Mouse (Mus musculus) monocyte, adult 5-6 weeks (primary cell): Measurements from ENCODE around the gene Ttc8. TPM values are rescaled to one million over a fixed set of nuclear protein-coding genes. Genes with fewer than 3 reads are reported as not detected.
"Not testable (repeated sequence)": the region's sequence is repeated elsewhere in the genome, so short reads cannot be mapped to it uniquely, and the experiment has no call there.

Experiments
- ATAC-seq: fragments of 153-309, 156-312 bp; replicated peaks from 2 replicates; pipeline ENCODE4 v1.8.0; 2017; ENCODE audit warnings: mild to moderate bottlenecking; ENCODE audit not compliant: low TSS enrichment, insufficient number of reproducible peaks, severe bottlenecking, poor library complexity, low FRiP score
- total RNA-seq: library from RNA; stranded (forward); fragments of 200-1000, 200-491, 200-594 nt; gene quantifications from 3 replicates; pipeline ENCODE4 v1.2.3, GENCODE M21; 2017

The Ttc8 gene
- 1.3 to 5.2 TPM in 2 of 3 replicates, not detected in the other for total RNA-seq

GRCm38 (mm10) chr12:98920194-98920991 lies at the start of gene Ttc8:
TSS of gene Ttc8 (plus strand) at chr12:98920574.
- peak; percentile 73 for ATAC-seq

GRCm38 (mm10) chr12:98872836-98873235 lies 47.5 kb upstream of the Ttc8 start:
- ATAC-seq, result no peak

- ATAC-seq, result no peak
Measured at GRCm38 (mm10) chr12:98875216-98875615, 45.2 kb upstream of the Ttc8 start.

- ATAC-seq, result no peak
Measured at GRCm38 (mm10) chr12:98878693-98879092, 41.7 kb upstream of the Ttc8 start.

GRCm38 (mm10) chr12:98881796-98882195 lies 38.6 kb upstream of the Ttc8 start:
- no peak for ATAC-seq

- no peak for ATAC-seq
Measured at GRCm38 (mm10) chr12:98884515-98884914, 35.9 kb upstream of the Ttc8 start.

GRCm38 (mm10) chr12:98896761-98897160 lies 23.6 kb upstream of the Ttc8 start:
- ATAC-seq, result no peak

GRCm38 (mm10) chr12:98899676-98900075 lies 20.7 kb upstream of the Ttc8 start:
- ATAC-seq, result no peak

GRCm38 (mm10) chr12:98900341-98900880 lies 20.0 kb upstream of the Ttc8 start:
- peak; percentile 14; the same call in 1 of the 2 replicates for ATAC-seq

- peak; percentile 65 for ATAC-seq
Measured at GRCm38 (mm10) chr12:98900881-98901801, 19.2 kb upstream of the Ttc8 start, which contains the start of gene Eml5. TSS of gene Eml5 (minus strand) at chr12:98901484.

GRCm38 (mm10) chr12:98905466-98905865 lies 14.9 kb upstream of the Ttc8 start:
- no peak for ATAC-seq

- ATAC-seq, result no peak
Measured at GRCm38 (mm10) chr12:98910096-98910495, 10.3 kb upstream of the Ttc8 start.

- no peak for ATAC-seq
Measured at GRCm38 (mm10) chr12:98931174-98931573, 10.8 kb downstream of the Ttc8 start.

GRCm38 (mm10) chr12:98932441-98932840 lies 12.1 kb downstream of the Ttc8 start:
- no peak for ATAC-seq

GRCm38 (mm10) chr12:98932856-98933255 lies 12.5 kb downstream of the Ttc8 start:
- ATAC-seq, result no peak

GRCm38 (mm10) chr12:98951295-98951694 lies 30.9 kb downstream of the Ttc8 start:
- ATAC-seq, result not testable (repeated sequence)

GRCm38 (mm10) chr12:98956951-98957350 lies 36.6 kb downstream of the Ttc8 start:
- ATAC-seq, result no peak

- ATAC-seq, result no peak
Measured at GRCm38 (mm10) chr12:98957455-98957854, 37.1 kb downstream of the Ttc8 start.

GRCm38 (mm10) chr12:98961008-98961407 lies 40.6 kb downstream of the Ttc8 start:
- no peak for ATAC-seq
